Mouse (Mus musculus) heart, embryonic 10.5 days (tissue): ENCODE data around the gene Foxn4. TPM values are rescaled to one million over a fixed set of nuclear protein-coding genes. Genes with fewer than 3 reads are reported as not detected.

Experiments used
- polyA plus RNA-seq: library from polyadenylated mRNA; unstranded; fragments of >200 nt; fragmentation: Nextera tagmentation; extraction: Ambion mirVana; gene quantifications from 2 replicates; pipeline ENCODE4 v1.2.1, GENCODE M21; 2016

The Foxn4 gene
- polyA plus RNA-seq, 1 experiment from 2014 or later: not detected

Other genes with a start within 250 kb of the Foxn4 start
- gene Usp30, start 208.3 kb downstream of the Foxn4 start, polyA plus RNA-seq: 9.9 and 10.2 TPM in 2 replicates
- gene Svop, start 182.2 kb downstream of the Foxn4 start, polyA plus RNA-seq: 0.23 and 0.46 TPM in 2 replicates
- 13.0 and 13.2 TPM in 2 replicates for gene Alkbh2, start 145.6 kb downstream of the Foxn4 start, polyA plus RNA-seq
- gene Ung, start 143.4 kb downstream of the Foxn4 start, polyA plus RNA-seq: 68.1 and 70.9 TPM in 2 replicates
- gene Acacb, start 127.3 kb downstream of the Foxn4 start, polyA plus RNA-seq: 5.8 and 11.7 TPM in 2 replicates
- gene Myo1h, start 15.4 kb upstream of the Foxn4 start, polyA plus RNA-seq: 0.71 and 0.82 TPM in 2 replicates
- 105 and 113 TPM in 2 replicates for gene Kctd10, start 106.7 kb upstream of the Foxn4 start, polyA plus RNA-seq
- 47.9 and 59.0 TPM in 2 replicates for gene Ube3b, start 106.8 kb upstream of the Foxn4 start, polyA plus RNA-seq
- 28.5 and 34.5 TPM in 2 replicates for gene Mmab, start 170.3 kb upstream of the Foxn4 start, polyA plus RNA-seq
- 34.1 and 45.1 TPM in 2 replicates for gene Mvk, start 170.5 kb upstream of the Foxn4 start, polyA plus RNA-seq